Mouse (Mus musculus) heart, postnatal 0 days (tissue): ENCODE results near the gene Pxylp1.

ENCODE experiments used
- CTCF ChIP-seq: IDR thresholded peaks from 2 replicates; pipeline ENCODE4 v1.5.1; 2016; ENCODE audit warnings: antibody characterized with exemption, control low read depth, low read depth
- EP300 ChIP-seq: IDR thresholded peaks from 2 replicates; pipeline ENCODE4 v1.6.1; 2016; ENCODE audit warnings: antibody characterized with exemption, low read depth

DNA sequence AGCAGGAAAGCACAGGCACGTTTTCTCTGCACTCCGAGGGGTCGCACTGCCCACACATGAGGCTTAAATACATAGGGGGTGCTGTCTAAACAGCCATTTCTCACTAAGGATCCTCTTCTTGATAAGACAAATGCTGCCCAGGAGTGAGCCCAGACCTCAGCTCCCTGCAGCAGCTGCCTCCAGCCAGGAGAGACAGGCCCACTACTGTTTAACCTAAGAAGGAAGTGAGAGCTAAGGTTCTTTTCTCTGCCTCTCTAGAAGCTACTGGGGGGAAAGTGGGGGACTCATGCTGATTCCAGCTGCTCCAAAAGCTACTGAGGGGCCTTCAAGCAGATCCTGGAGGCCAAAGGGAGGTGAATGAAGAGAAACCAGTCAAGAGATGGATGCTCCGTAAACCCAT is 16.8 kb downstream of the Pxylp1 start:
- TF ChIP-seq CTCF (no peak), EP300 (no peak)
